Mouse (Mus musculus): ENCODE measurements at regions not wholly inside any gene's neighbourhood (a gene's known extent, or its start where the extent isn't known, plus 50 kb on each side); places are given as distances from the start of the nearest gene placed in this dataset. TPM values are rescaled to one million over a fixed set of nuclear protein-coding genes. Genes with fewer than 3 reads are reported as not detected.

DNA sequence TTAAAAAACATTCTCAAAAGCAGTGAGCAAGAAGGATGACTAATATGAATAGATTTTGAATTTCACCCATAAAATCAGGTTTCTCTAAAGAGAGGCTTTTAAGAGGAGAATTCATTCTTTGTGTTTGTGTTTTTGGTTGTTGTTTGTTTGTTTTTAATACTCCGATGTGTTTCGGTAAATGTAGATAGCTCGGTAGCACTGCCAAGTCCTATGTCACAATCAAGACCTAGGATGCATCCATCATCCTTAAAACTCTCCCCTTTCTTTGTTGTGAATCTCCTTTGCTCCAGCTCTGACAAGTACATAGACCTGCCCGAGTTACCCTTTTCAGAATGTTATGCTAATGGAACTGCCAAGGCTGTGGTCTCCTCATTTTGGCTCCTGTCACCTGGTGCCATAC, 1126.2 kb upstream of the A1bg start:
- WGBS = 82% methylated on average over 4 of the region's 4 CpGs
- H3K9ac ChIP-seq = no peak overlapping the region
- H3K27ac ChIP-seq = no peak overlapping the region
- H3K36me3 ChIP-seq = no peaks in the 10 kb centered on the region
- H3K4me2 ChIP-seq (replicated peaks) = no peak overlapping the region
- H3K27me3 ChIP-seq = no peaks in the 10 kb centered on the region
- no peak for ATAC-seq (ENCODE audit: low FRiP score, low read depth)
- no peaks in the 10 kb centered on the region for H3K9me3 ChIP-seq
- H3K4me3 ChIP-seq = no peak overlapping the region
- H3K4me1 ChIP-seq = peaks cover 17% of the 10 kb centered on the region

DNA sequence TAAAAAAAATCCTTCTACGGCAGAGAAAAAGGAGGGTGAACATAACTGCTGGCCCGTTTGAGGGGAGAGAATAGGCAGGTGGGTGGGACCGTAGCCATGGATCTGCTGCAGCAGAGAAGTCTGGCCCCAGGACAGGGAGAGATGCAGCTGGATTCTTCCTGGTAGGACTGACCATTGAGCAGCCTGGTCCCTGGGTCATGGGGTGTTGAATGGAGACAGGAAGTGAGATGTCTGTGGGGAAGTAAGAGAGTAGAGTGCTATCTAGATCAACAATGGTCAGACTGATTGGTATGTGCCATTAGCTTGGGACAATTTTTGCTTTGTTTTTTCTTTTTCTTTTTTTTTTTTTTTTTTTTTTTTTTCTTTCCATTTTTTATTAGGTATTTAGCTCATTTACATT, 1123.5 kb upstream of the A1bg start:
- H3K36me3 ChIP-seq = no peaks in the 10 kb centered on the region
- no peak overlapping the region for H3K4me2 ChIP-seq (replicated peaks)
- H3K27me3 ChIP-seq = no peaks in the 10 kb centered on the region
- no peak for ATAC-seq (ENCODE audit: low FRiP score, low read depth)
- peaks cover 8% of the 10 kb centered on the region for H3K4me1 ChIP-seq
- no peak overlapping the region for H3K27ac ChIP-seq
- no peaks in the 10 kb centered on the region for H3K9me3 ChIP-seq
- 82% methylated on average over 3 of the region's 3 CpGs for WGBS
- H3K4me3 ChIP-seq = no peak overlapping the region
- H3K9ac ChIP-seq = no peak overlapping the region

- Histone ChIP-seq H3K4me1 (peaks cover 8% of the 10 kb centered on the region), H3K4me2 (replicated peaks) (no peak overlapping the region), H3K36me3 (no peaks in the 10 kb centered on the region), H3K27ac (no peak overlapping the region), H3K9me3 (no peaks in the 10 kb centered on the region), H3K4me3 (no peak overlapping the region), H3K9ac (no peak overlapping the region), H3K27me3 (no peaks in the 10 kb centered on the region)
- 91% methylated on average over 7 of the region's 7 CpGs for WGBS
- no peak for ATAC-seq (ENCODE audit: low FRiP score, low read depth)
Measured at GRCm38 (mm10) chr15:62044654-62045335, 1122.0 kb upstream of the A1bg start.

GRCm38 (mm10) chr15:62043617-62044392, 1121.0 kb upstream of the A1bg start:
- Histone ChIP-seq H3K27ac (no peak overlapping the region), H3K4me1 (0 out of 2 replicates have a peak, but pooled peaks cover under 1% of the 10 kb centered on the region), H3K36me3 (no peaks in the 10 kb centered on the region), H3K4me3 (no peak overlapping the region), H3K9ac (no peak overlapping the region), H3K4me2 (replicated peaks) (no peak overlapping the region), H3K27me3 (no peaks in the 10 kb centered on the region), H3K9me3 (no peaks in the 10 kb centered on the region)
- 86% methylated on average over 20 of the region's 20 CpGs for WGBS
- no peak for ATAC-seq (ENCODE audit: low FRiP score, low read depth)

DNA sequence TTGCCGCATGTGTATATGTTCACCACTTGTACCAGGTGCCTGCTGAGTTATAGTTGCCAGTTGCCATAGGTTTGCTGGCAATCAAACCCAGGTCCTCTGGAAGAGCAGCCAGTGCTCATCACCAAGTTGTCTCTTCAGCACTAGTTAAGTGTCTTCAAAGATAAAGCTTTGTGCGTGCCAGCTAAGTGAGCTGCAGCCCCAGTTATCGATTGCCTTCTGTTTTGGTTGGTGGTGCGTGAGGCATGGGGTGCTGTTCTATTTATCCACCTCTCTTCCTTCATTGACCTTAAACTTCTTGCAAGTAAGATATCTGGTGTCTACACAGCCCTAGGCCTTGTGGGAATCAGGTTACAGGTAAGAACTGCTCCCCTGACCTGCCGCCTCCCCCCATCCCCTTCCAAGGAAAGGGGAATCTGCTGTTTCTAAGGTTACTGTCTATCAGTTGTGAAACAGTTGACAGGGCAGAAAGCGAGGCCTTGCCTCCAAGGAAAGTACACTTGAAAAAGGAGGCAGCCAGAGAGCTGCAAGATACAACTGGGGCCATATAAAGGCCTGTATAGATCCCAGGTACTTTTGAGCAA, 1120.2 kb upstream of the A1bg start:
- WGBS = 69% methylated on average over 6 of the region's 6 CpGs
- Histone ChIP-seq H3K9ac (no peak overlapping the region), H3K36me3 (no peaks in the 10 kb centered on the region), H3K9me3 (no peaks in the 10 kb centered on the region), H3K4me3 (no peak overlapping the region), H3K27ac (no peak overlapping the region), H3K4me2 (replicated peaks) (no peak overlapping the region), H3K27me3 (no peaks in the 10 kb centered on the region), H3K4me1 (0 out of 2 replicates have a peak, but pooled peaks cover 4% of the 10 kb centered on the region)
- no peak for ATAC-seq (ENCODE audit: low FRiP score, low read depth)

Small RNAs in the stretch of these regions (microRNA-seq; reads per million reads assigned to microRNA genes)
- gene Gm24810 = not detected

Data from limb, embryonic 13.5 days (tissue).